Mouse (Mus musculus) CH12.LX (cell line): ENCODE results near the gene Ckap4. TPM values are rescaled to one million over a fixed set of nuclear protein-coding genes. Genes with fewer than 3 reads are reported as not detected.
A peak's percentile ranks its signal among the peaks of the same experiment; 100 is the strongest.

Experiments used
- DNase-seq: peaks from one replicate; pipeline ENCODE4 v3.0.0-alpha.2; 2013; ENCODE audit errors: extremely low read depth
- H3K27ac ChIP-seq: 2 replicates; pipeline ENCODE4 v1.5.1; 2012; ENCODE audit warnings: low read depth, mild to moderate bottlenecking, control low read depth, moderate library complexity; ENCODE audit not compliant: insufficient read depth
- H3K27me3 ChIP-seq: replicated peaks from 2 replicates; pipeline ENCODE3; 2012; ENCODE audit warnings: inconsistent platforms
- H3K36me3 ChIP-seq, 2 experiments: replicated peaks in 1 of 2; 2 replicates each; pipeline versions ENCODE3 to v1.6.1; 2012; ENCODE audit warnings: inconsistent platforms in 1 of 2, low read length in 1 of 2, mild to moderate bottlenecking in 1 of 2, mixed read lengths in 1 of 2, moderate library complexity in 1 of 2; ENCODE audit not compliant: control insufficient read depth in 1 of 2, insufficient read depth in 1 of 2
- H3K4me1 ChIP-seq, 2 experiments: 2 replicates each; pipeline ENCODE4 v1.6.1; 2012; ENCODE audit warnings: inconsistent platforms in 1 of 2, moderate library complexity in 1 of 2; ENCODE audit not compliant: insufficient read depth in 2 of 2, control insufficient read depth in 1 of 2
- H3K4me2 ChIP-seq: 2 replicates; pipeline ENCODE4 v1.6.1; 2012; ENCODE audit warnings: low read depth, mild to moderate bottlenecking, control low read depth; ENCODE audit not compliant: poor library complexity, insufficient read depth, severe bottlenecking
- H3K4me3 ChIP-seq, 3 experiments: fragments of 150-350 bp in 1 of 3; sonication (generic) in 1 of 3; replicated peaks in 1 of 3; 2 replicates each; pipeline versions ENCODE3 to v1.5.1; 2011 to 2012; ENCODE audit warnings: low read depth in 2 of 3, low read length in 2 of 3, mild to moderate bottlenecking in 2 of 3, moderate library complexity in 2 of 3, control low read depth in 1 of 3, improper control_type of control experiment in 1 of 3, inconsistent platforms in 1 of 3, mixed read lengths in 1 of 3; ENCODE audit not compliant: poor library complexity in 1 of 3
- H3K79me2 ChIP-seq: replicated peaks from 2 replicates; pipeline ENCODE4 v1.6.1; 2012; ENCODE audit warnings: mild to moderate bottlenecking, moderate library complexity; ENCODE audit not compliant: control insufficient read depth, poor library complexity, insufficient read depth, severe bottlenecking; ENCODE audit errors: extremely low read depth
- H3K9ac ChIP-seq: 2 replicates; pipeline ENCODE4 v1.6.1; 2012; ENCODE audit warnings: low read depth, mild to moderate bottlenecking, control low read depth, moderate library complexity; ENCODE audit not compliant: insufficient read depth
- H3K9me3 ChIP-seq: replicated peaks from 2 replicates; pipeline ENCODE3; 2012; ENCODE audit warnings: low read length, inconsistent platforms, mixed read lengths
- CTCF ChIP-seq, 2 experiments: IDR thresholded peaks in 1 of 2; conservative IDR thresholded peaks in 1 of 2; 2 replicates each; pipeline ENCODE4 v1.5.1; 2011 to 2012; ENCODE audit warnings: low read depth in 2 of 2, low read length in 2 of 2, improper control_type of control experiment in 1 of 2, inconsistent platforms in 1 of 2, mild to moderate bottlenecking in 1 of 2, moderate library complexity in 1 of 2
- ELF1 ChIP-seq: IDR thresholded peaks from 2 replicates; pipeline ENCODE4 v1.6.1; 2014; ENCODE audit warnings: low read depth, mild to moderate bottlenecking, inconsistent platforms, low read length, improper control_type of control experiment
- ETS1 ChIP-seq: conservative IDR thresholded peaks from 2 replicates; pipeline ENCODE4 v1.6.1; 2012; ENCODE audit warnings: low read depth, mild to moderate bottlenecking, inconsistent platforms, low read length, improper control_type of control experiment, moderate library complexity
- HCFC1 ChIP-seq: IDR thresholded peaks from 2 replicates; pipeline ENCODE4 v1.6.1; 2012; ENCODE audit warnings: low read depth, mild to moderate bottlenecking, inconsistent platforms, low read length, improper control_type of control experiment
- IRF4 ChIP-seq: IDR thresholded peaks from 2 replicates; pipeline ENCODE4 v1.6.1; 2014; ENCODE audit warnings: low read depth, mild to moderate bottlenecking, inconsistent platforms, low read length, improper control_type of control experiment
- JUN ChIP-seq: IDR thresholded peaks from 2 replicates; pipeline ENCODE4 v1.6.1; 2011; ENCODE audit warnings: low read depth, mild to moderate bottlenecking, low read length, improper control_type of control experiment, moderate library complexity; ENCODE audit not compliant: insufficient read depth
- MAFK ChIP-seq: IDR thresholded peaks from 2 replicates; pipeline ENCODE4 v1.6.1; 2011; ENCODE audit warnings: low read length, improper control_type of control experiment; ENCODE audit not compliant: insufficient replicate concordance
- MEF2A ChIP-seq: IDR thresholded peaks from 2 replicates; pipeline ENCODE4 v1.6.1; 2014; ENCODE audit warnings: low read depth, mild to moderate bottlenecking, inconsistent platforms, low read length, improper control_type of control experiment, borderline replicate concordance
- MXI1 ChIP-seq: IDR thresholded peaks from 2 replicates; pipeline ENCODE4 v1.6.1; 2011; ENCODE audit warnings: mild to moderate bottlenecking, low read depth, low read length, improper control_type of control experiment
- MYC ChIP-seq: IDR thresholded peaks from 2 replicates; pipeline ENCODE4 v1.6.1; 2011; ENCODE audit warnings: low read depth, mild to moderate bottlenecking, improper control_type of control experiment, low read length
- NELFE ChIP-seq: IDR thresholded peaks from 2 replicates; pipeline ENCODE4 v1.6.1; 2011; ENCODE audit warnings: low read depth, low read length, improper control_type of control experiment
- PAX5 ChIP-seq: IDR thresholded peaks from 2 replicates; pipeline ENCODE4 v1.6.1; 2012; ENCODE audit warnings: low read length, inconsistent platforms, mixed read lengths
- POLR2AphosphoS2 ChIP-seq: IDR thresholded peaks from 2 replicates; pipeline ENCODE4 v1.6.1; 2011; ENCODE audit warnings: low read depth, low read length, improper control_type of control experiment
- RAD21 ChIP-seq: IDR thresholded peaks from 2 replicates; pipeline ENCODE4 v1.6.1; 2011; ENCODE audit warnings: low read depth, mild to moderate bottlenecking, low read length, improper control_type of control experiment, moderate library complexity
- RCOR1 ChIP-seq: conservative IDR thresholded peaks from 2 replicates; pipeline ENCODE4 v1.6.1; 2012; ENCODE audit warnings: low read depth, mild to moderate bottlenecking, inconsistent platforms, low read length, improper control_type of control experiment
- SIN3A ChIP-seq: IDR thresholded peaks from 2 replicates; pipeline ENCODE4 v1.6.1; 2012; ENCODE audit warnings: low read length, improper control_type of control experiment, inconsistent platforms
- TBP ChIP-seq: conservative IDR thresholded peaks from 2 replicates; pipeline ENCODE4 v1.6.1; 2011; ENCODE audit warnings: low read depth, low read length, improper control_type of control experiment
- UBTF ChIP-seq: IDR thresholded peaks from 2 replicates; pipeline ENCODE4 v1.6.1; 2012; ENCODE audit warnings: low read depth, mild to moderate bottlenecking, inconsistent platforms, low read length, improper control_type of control experiment, moderate library complexity
- USF1 ChIP-seq: IDR thresholded peaks from 2 replicates; pipeline ENCODE4 v1.6.1; 2014; ENCODE audit warnings: low read depth, mild to moderate bottlenecking, inconsistent platforms, low read length, improper control_type of control experiment
- USF2 ChIP-seq: conservative IDR thresholded peaks from 2 replicates; pipeline ENCODE4 v1.6.1; 2011; ENCODE audit warnings: low read depth, low read length, improper control_type of control experiment
- ZC3H11A ChIP-seq: IDR thresholded peaks from 2 replicates; pipeline ENCODE4 v1.6.1; 2012; ENCODE audit warnings: low read depth, mild to moderate bottlenecking, inconsistent platforms, low read length, improper control_type of control experiment
- ZKSCAN1 ChIP-seq: IDR thresholded peaks from 2 replicates; pipeline ENCODE4 v1.6.1; 2012; ENCODE audit warnings: low read depth, inconsistent platforms, low read length, improper control_type of control experiment, borderline replicate concordance
- ZNF384 ChIP-seq: IDR thresholded peaks from 2 replicates; pipeline ENCODE4 v1.6.1; 2012; ENCODE audit warnings: low read depth, low read length, improper control_type of control experiment, inconsistent platforms
- dilution Hi-C: fragments of 300-500 bp; cut with MboI; formaldehyde crosslinking; loops from 2 replicates; pipeline ENCODE4 v1.14.3; 2020; ENCODE audit warnings: low sequenced_read_pairs; ENCODE audit not compliant: extremely low pct_unique_long_range_greater_than_20kb, extremely low pct_ligation_motif_present
- in situ Hi-C: fragments of 300-500 bp; cut with MboI; formaldehyde crosslinking; loops from 3 replicates; pipeline ENCODE4 v1.14.3; 2019; ENCODE audit warnings: low sequenced_read_pairs, low pct_ligation_motif_present, low pct_unique_long_range_greater_than_20kb, mixed read lengths
- polyA plus RNA-seq: library from polyadenylated mRNA; unstranded; fragments of >175 nt; gene quantifications from 2 replicates; pipeline ENCODE4 v1.2.1, GENCODE M21; 2012; ENCODE audit warnings: low read depth; ENCODE audit not compliant: insufficient read length
- total RNA-seq, 2 experiments: library from RNA; depleted of rRNA; stranded (reverse); fragments of 300-350 nt in 1 of 2; fragments of >200 nt in 1 of 2; gene quantifications; 2 replicates each; pipeline ENCODE4 v1.2.3; 2012 to 2014

Gene Ckap4
- total and polyA plus RNA-seq, 3 experiments, result 24.4 to 71.2 (median 35.0) TPM

DNA sequence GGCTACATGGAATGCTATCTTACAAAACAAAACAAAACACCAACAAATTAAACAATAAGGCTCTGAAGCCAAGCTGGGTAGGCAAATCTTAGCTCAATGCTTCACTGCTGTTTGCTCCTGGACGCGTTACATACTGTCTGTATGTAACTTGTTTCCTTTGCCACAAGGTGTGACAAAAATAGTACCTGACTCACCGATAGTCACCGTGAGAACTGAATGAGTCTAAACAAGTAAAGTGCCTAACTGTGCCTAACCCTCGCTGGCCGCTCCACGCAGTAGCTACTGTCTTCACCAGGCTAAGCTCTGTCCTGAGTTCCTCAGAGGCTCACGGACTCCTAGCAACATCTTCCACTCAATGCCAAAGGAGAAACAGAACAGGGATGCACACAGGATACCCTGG, 3.5 kb downstream of the Ckap4 start:
- dilution Hi-C loops (no loop called here), in situ Hi-C loops (no loop called here)
- no peak for DNase-seq
- H3K27me3 ChIP-seq, result no peaks in the 10 kb centered on the region
- no peak overlapping the region for H3K9ac ChIP-seq
- H3K4me1 ChIP-seq, result peaks cover 19 to 50% of the 10 kb centered on the region in 2 experiments
- peaks cover 23% of the 10 kb centered on the region for H3K79me2 ChIP-seq
- TF ChIP-seq JUN (peak; percentile 54; the same call in 1 of the 2 replicates), TBP (no peak), MXI1 (no peak), MEF2A (peak; percentile 95), ZNF384 (no peak)
- no peak overlapping the region for H3K27ac ChIP-seq
- H3K36me3 ChIP-seq, result peaks cover 14 to 58% of the 10 kb centered on the region in 2 experiments
- H3K4me2 ChIP-seq, result peak overlapping the region; percentile 17
- no peaks in the 10 kb centered on the region for H3K9me3 ChIP-seq
- H3K4me3 ChIP-seq, result no peak overlapping the region

DNA sequence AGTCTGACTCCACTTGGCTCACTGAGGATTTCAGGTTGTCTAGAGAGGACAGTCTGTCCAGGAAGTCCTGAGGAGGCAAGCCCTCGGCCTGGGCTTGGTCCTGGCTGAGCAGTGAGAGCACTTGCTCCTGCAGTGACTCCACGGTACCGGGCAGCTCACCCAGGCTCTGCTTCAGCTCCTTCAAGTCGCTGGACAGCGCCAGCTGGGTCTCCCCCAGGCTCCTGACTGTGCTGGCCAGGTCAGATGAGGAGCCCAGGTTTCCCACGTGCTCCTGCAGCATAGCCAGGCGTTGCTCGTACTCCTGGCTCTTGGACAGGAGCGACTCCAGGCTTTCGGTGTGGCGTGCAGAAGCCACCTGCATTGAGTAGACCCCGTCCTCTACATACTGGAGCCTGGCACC, 6.2 kb downstream of the Ckap4 start:
- dilution Hi-C loops, result no loop called here
- TF ChIP-seq TBP, result no peak
- TF ChIP-seq NELFE, result no peak
- TF ChIP-seq USF1, result no peak
- no peak for TF ChIP-seq ZKSCAN1
- TF ChIP-seq PAX5, result no peak
- no peak for TF ChIP-seq ELF1
- TF ChIP-seq MYC, result no peak
- TF ChIP-seq RAD21, result no peak
- no peak for TF ChIP-seq ZC3H11A
- TF ChIP-seq MAFK, result no peak
- TF ChIP-seq ETS1, result no peak
- TF ChIP-seq MXI1, result no peak
- no peak for TF ChIP-seq IRF4
- no peak for TF ChIP-seq SIN3A
- no peak for TF ChIP-seq POLR2AphosphoS2
- no peak for TF ChIP-seq USF2
- TF ChIP-seq RCOR1, result no peak
- TF ChIP-seq CTCF (conservative IDR thresholded peaks at IDR 0.05 in 1 of 2, IDR thresholded peaks at IDR 0.05 in 1 of 2; ENCODE audit: low read depth in 2 of 2, low read length in 2 of 2), result no peak
- TF ChIP-seq HCFC1, result no peak
- TF ChIP-seq UBTF, result no peak
- Histone ChIP-seq H3K27me3 (no peaks in the 10 kb centered on the region), H3K9ac (no peak overlapping the region), H3K4me1 (peaks cover 16 to 40% of the 10 kb centered on the region in 2 experiments), H3K79me2 (peaks cover 23% of the 10 kb centered on the region), H3K27ac (no peak overlapping the region), H3K4me3 (no peak overlapping the region), H3K4me2 (no peak overlapping the region), H3K36me3 (peaks cover 14 to 72% of the 10 kb centered on the region in 2 experiments), H3K9me3 (no peaks in the 10 kb centered on the region)
- in situ Hi-C loops, result no loop called here
- no peak for DNase-seq
